Mouse (Mus musculus) hematopoietic stem cell, adult 5-6 weeks (primary cell): ENCODE data around the gene Zfp385b. TPM values are rescaled to one million over a fixed set of nuclear protein-coding genes. Genes with fewer than 3 reads are reported as not detected.
"Not testable (repeated sequence)": the region's sequence is repeated elsewhere in the genome, so short reads cannot be mapped to it uniquely, and the experiment has no call there.

ENCODE experiments used
- ATAC-seq, 2 experiments: fragments of 125-278 bp in 1 of 2; replicated peaks in 1 of 2; 2 replicates each; pipeline ENCODE4 v1.8.0; 2016 to 2017; ENCODE audit warnings: inconsistent platforms in 2 of 2, mild to moderate bottlenecking in 2 of 2, moderate number of reproducible peaks in 2 of 2, low read depth in 1 of 2, moderate TSS enrichment in 1 of 2; ENCODE audit not compliant: low FRiP score in 2 of 2, poor library complexity in 2 of 2, severe bottlenecking in 2 of 2, insufficient read depth in 1 of 2, low TSS enrichment in 1 of 2
- total RNA-seq: library from RNA; stranded (forward); fragments of 172-1452, 232-1000 nt; gene quantifications from 2 replicates; pipeline ENCODE4 v1.2.3, GENCODE M21; 2017

Gene Zfp385b
- total RNA-seq, 1 experiment from 2014 or later = not detected

DNA sequence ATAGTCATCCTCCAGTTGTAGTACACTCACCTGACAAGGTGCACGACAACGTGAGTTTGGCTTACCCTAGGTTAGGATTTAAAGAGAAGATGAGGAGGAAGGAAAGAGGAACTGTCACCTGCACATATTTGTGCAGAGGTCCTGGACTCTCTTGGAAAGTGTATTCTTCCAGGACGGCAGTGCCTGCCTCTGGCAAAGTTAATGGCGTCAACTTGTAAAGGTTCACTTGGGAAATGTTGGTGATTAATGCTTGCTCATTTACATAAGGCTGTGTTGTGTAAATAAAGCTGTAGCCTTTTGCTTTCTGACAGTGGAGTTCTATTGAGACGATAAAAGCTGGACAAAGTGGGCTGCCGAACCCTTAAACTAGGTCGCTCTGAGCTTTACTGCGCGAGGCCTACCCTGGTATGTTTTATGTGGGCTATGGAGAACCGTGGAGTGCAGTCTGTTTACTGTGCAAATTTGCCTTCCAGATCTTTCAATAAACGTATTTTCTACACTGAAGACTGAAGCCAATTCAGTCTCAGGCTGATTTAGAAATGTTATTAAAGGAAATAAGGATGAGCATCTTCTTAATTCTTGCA lies 347.1 kb downstream of the Zfp385b start:
- no peak for ATAC-seq

DNA sequence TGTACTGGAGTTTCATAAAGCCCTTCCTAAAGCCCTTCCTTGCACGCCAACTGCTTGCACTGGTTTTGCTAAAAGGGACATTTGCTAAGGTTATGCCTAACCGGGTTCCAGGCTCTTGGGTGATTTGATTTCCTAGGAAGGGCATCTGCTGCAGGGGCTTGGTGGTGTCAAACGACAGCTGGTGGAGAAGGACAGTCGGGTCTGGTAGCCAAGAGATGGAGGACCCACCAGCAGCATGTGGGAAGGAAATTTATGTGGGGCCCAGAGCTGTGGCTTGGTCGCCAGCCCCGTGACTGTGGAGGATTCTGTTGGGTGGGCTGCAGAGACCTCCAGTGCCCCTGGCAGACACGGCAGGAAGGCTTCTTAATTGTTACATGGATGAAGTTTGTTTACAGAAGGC lies 348.7 kb downstream of the Zfp385b start:
- no peak for ATAC-seq

DNA sequence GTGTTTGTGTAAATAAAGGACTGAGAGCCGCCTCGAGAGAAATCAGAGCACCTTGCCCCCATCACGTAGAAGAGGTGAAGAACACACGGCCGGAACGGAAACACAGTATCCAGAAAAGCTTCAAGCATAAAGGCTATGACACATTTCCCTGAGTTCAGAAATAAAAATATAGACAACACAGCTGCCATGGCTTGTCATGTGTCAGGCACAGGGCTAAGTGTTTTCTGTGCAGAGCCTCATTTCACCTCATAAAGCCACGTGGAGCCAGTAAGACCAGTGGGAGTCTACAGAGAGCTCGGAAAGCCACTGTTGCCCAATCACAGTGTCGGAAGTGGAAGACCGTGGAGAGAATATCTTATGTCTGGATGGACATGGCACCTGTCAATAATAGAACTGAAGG lies 358.0 kb downstream of the Zfp385b start:
- no peak for ATAC-seq

DNA sequence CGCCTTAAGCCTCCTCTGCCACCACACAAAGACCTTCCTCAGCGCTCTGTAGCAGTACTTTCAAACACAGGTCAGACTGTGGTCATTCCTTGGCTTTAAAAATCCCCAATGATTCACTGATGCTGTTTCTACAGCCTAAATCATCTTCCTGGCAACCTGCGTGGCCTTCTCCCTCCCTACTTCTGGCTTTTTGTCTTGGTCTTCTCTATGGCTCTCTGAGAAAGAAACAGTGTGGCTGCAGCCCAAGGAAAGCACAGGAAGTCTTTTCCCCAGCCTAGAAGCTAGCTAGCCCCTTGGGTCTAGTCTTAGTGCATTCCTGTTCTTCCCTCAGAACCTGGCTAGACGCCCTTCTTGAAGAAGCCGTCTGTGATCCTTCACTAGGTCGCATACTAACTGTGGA lies 359.4 kb downstream of the Zfp385b start:
- no peak for ATAC-seq

DNA sequence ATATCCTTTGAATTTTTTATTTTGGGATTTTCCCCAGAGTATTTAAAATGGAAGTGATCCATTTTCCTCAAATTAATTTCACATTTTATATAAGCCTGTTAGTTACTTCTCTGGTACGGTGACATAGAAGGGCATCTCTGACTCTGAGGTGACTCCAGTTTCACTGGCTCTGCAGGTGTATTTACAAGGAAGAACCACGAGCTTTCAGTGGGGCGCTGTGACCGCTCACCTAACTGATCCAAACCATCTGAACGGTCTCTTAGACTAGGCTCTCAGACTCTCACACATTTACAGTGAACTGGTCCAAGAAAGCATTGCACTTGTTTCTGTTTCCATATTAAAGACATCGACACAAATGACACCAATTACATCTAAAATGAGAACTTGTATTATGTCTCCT lies 361.0 kb downstream of the Zfp385b start:
- ATAC-seq = no peak

DNA sequence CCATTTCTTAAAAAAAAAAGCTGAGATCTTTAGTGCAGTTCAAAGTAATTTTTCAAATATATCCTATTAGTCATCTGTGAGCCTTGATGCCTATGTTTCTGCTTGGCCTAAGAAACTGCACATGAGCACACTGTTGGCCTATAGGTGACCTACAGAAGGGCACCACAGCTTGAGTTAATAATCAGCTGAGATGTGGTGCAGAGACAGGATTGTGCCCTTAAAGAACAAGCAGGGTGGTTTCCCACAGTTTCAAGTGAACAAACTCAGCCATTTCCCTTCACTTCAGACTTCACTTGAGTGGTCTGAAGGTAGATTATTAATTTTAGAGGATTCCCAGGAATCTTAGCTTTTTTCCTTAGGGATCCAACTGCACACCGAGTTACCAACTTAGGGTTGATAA lies 362.3 kb downstream of the Zfp385b start:
- ATAC-seq = no peak

DNA sequence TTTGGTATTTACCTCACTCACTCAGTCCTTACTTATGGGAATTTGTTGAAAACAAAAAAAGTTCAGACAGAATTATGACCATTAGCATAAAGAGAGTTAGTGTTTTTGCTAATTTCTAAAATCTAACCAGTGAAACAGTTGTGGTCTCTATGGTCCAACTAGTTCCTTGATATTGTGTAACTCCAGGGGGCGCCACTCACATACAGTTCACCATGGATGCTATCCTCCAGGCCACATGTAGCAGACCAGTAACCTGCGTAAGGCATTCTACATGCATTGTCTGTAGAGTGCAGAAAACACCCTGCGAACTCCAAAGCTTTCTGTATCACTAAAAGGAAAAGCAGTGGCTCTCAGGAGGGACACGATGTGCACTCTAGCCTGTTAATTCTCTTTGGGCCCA lies 362.8 kb downstream of the Zfp385b start:
- ATAC-seq = 0 out of 4 replicates have a peak, but pooled peaks of 1 of the 2 experiments have one; percentile 67

DNA sequence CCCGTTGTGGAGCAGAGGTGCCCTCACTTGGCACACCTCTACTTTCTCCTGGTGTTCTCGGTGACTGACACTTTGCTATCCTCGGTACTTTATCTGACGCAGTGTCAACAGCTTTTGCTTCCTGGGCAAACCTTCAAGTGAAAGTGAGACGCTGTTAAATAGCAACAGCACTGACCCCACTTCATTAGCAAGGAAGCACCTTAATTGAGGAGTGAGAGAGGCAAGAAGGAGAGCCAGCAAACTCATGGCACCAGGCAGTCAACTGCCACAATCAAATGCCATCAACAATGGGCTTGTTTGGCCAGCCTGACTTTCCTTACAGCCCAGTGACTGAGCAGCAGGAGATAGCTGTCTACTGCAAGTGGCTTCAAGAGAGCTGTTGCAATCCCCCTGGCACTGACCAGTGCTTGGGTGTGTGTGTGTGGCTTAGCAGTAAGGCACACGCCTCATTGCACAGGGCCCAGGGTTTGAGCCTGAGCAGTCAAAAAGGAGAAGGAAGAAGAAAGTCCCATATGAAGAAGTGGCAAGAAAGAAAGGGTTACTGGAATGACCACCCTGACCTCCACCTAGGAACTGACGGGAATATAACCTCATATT lies 365.0 kb downstream of the Zfp385b start:
- no peak; a peak in 1 of 4 replicates for ATAC-seq

DNA sequence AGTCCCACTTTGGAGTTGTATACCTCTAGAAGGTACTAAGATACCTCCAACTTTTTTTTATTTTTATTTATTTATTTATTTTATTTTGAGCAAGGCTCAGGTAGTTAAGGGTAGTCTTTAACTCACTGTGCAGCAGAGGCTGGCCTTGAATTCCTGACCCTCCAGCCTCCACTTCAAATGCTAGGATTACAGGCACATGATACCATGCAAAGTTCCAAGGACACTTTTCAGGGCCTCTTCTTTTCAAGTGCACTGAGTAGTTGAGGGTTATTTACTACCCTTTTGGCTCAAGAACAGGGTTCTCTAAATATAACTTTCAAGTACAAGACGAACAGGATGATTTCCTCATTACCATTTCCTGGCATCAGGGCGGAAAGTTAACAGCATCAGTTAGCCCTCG lies 365.7 kb downstream of the Zfp385b start:
- ATAC-seq = no peak

DNA sequence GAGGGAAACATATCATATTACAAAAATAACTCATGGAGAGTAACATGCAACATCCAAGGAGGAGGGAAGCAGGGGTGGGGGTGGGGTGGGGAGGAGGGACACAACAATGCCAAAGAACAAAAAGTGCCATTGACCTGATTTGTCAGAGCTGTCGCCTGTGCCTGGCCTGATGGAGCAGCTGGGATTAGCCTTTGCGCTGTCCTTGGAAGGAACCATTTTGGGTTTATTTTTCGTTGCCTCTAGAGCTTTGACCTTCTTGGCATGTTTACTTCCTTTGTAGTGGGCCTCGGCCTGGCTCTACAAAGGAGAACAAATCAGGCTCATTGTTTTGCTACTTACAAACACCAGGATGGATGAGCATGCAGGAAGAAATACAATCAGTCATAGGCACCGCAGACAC lies 369.4 kb downstream of the Zfp385b start:
- not testable (repeated sequence) for ATAC-seq

DNA sequence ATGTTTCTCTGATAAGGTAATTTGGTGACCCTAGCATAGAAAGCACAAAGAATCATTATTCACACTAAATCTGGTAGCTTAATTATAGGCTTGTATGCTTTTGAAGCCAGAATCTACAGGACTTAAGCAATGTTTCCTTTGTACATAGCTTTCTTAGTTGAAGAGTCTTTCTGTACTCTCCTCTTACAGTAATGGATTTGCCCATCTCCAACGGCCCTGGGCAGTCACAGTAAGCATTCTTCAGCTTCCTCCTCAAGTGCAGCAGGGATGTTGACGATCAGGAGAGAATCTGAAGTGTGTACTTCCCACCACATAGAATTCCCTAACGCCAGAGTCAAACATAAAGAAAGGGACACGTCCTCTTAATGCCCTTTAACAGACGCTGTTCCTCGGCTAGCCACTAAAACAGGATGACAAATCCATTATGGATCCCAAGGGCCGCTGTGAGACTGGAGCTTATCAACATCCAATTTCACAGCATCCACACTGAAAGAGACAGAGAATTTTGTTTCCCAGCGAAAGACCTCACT lies 370.4 kb downstream of the Zfp385b start:
- no peak for ATAC-seq

DNA sequence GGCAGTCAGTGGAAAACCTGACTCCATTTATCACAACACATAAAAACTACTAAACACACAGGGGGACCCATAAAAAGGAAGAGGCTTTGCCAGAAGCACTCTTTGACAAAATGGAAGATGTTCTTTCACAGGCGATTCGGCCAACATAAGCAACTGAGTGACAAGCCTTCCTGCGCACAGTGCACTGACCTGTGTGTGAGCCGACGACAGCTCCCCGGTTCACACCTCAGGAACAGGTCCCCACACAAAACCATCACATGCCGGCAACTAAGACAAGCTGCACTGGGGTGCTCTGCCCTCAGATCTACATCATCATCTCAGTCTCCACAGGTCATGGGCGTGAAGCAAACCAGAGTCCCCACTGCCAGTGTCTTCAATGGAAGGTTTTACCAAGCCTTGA lies 375.2 kb downstream of the Zfp385b start:
- no peak for ATAC-seq

DNA sequence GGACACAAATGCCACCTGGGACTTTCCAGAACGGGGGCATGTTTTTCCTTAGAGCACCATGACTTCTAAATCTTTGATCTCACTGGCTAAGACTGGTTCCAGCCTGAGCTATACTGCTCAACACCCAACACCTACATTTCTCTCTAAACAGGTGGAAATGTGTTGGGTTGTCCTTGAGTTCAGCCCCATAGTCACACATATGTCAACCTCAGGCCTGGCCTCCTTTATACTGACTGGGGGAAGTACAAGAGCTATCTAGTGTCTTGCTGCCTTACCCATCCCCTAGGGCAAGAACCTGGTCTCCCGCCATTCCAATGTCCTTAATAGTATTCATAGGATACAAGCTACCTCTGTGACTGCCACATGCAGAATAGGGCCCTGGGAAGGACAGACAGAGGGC lies 378.8 kb downstream of the Zfp385b start:
- no peak for ATAC-seq

DNA sequence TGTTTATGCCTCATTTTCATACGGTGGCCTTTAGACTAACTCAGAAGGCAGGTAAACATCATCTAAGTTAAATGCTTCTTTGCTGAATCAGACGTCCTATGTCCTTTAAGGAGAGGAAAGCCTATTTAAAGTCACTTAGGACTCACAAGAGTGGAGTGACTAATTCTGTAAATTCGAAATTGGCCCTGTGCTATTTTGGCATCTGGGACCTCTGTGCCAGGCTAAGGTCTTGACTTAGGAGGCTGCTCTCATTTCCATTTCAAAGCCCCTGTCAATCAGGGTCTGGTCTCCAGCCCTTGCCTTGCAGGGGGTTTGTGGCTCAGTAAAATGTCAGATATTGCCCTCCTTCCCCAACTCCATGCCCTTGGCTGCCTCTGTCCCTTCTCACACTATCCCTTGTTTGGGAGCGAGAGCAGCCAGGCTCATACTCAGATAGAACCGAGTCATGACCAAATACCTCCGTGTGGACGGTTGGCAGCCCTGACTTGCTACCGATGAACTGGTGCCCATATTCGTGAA lies 383.1 kb downstream of the Zfp385b start:
- no peak for ATAC-seq

DNA sequence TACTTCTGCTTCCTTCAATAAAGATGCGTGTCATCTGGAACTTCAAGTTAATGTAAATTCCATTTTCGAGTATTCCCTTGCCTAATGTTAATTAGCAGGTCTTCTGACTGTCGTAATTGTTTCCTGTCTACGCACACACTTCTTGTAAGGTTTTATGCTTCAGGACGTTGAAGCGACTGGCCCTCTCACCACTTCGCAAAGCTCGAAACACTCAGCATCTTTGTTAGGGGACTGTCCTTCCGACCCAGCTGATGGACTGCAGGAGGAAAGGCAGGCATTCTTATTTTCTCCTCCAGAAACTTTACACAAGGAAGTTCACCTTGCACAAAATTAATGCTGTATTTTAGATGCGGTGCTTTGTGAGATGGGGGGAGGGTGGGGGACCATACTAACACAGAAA lies 400.0 kb downstream of the Zfp385b start:
- ATAC-seq = no peak

DNA sequence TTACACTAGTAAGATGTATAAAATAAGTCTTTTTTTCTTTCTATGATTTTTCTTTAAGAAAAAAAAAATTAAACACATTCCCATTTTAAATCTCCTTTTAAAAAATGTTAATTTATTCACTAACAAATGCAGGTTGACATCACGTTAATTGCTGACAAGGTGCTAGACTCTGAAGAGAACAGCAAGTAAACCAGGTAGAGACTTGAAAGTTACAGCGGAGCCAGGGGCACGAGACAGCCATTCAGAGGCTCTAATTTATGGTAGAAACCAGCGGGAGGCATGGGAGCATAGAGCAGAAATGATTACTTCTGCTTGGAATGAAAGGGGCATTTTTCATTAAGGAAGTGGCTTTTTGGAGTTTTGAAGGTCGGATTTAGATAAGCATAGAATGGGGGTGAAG lies 401.4 kb downstream of the Zfp385b start:
- ATAC-seq = no peak

DNA sequence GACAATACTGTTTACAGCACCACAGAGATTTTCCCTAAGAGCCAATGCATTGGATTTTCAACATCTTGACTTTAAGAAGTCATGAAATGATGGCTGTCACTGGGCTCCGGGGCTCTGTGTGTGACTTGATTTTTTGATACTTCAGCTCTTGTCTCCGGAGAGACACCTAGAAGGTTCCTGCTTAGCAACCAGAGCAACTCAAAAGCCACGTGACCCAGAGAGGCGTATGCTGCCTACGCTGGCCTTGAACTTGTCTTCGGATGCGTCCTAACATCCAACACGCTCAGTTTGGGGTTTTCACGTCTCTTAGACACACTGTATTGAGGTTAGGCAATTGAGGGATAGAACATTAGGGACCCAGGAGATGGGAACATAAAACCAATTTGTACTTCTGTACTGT lies 407.3 kb downstream of the Zfp385b start:
- ATAC-seq = no peak

DNA sequence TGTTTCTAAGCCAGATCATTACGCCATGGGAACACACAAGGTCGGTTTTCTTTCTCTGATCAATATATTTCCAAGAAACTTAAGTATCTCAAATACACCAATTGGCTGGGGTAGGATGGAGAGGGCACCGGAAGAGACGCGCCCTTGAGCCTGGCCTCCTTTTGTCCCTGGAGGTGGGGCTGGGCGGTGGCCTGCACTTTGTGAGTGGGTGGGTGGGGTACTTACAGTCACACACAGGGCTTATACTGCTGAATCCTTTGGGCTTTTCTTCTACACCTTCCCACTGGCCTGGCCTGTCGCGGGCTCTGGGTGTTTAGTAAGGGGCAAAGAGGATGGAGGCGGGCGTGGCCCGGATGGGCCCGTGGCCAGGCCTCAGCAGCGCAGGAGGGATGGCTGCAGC lies 407.8 kb downstream of the Zfp385b start:
- ATAC-seq = no peak
